Mouse (Mus musculus): ENCODE results near the gene Gnl2. TPM values are rescaled to one million over a fixed set of nuclear protein-coding genes. Genes with fewer than 3 reads are reported as not detected.

Gnl2 gene
- 10 to 100 TPM; 53.7 to 69.5 (median 63.4) TPM for total RNA-seq (2022)

GRCm38 (mm10) chr4:125015806-125016635 lies at the start of gene Gnl2:
Gene Gnl2 (plus strand): TSS chr4:125016585.
- no peak for DNase-seq (ENCODE audit: low spot score in 2 of 2)

GRCm38 (mm10) chr4:124968711-124969110 lies 47.7 kb upstream of the Gnl2 start:
- DNase-seq (ENCODE audit: low spot score in 2 of 2) = no peak

- no peak for DNase-seq (ENCODE audit: low spot score in 2 of 2)
Observed at GRCm38 (mm10) chr4:124969219-124969848, 47.1 kb upstream of the Gnl2 start.

- no peak for DNase-seq (ENCODE audit: low spot score in 2 of 2)
Observed at GRCm38 (mm10) chr4:124970194-124970593, 46.2 kb upstream of the Gnl2 start.

- no peak for DNase-seq (ENCODE audit: low spot score in 2 of 2)
Observed at GRCm38 (mm10) chr4:124970677-124971076, 45.7 kb upstream of the Gnl2 start.

GRCm38 (mm10) chr4:124971094-124971493 lies 45.3 kb upstream of the Gnl2 start:
- no peak for DNase-seq (ENCODE audit: low spot score in 2 of 2)

- no peak for DNase-seq (ENCODE audit: low spot score in 2 of 2)
Observed at GRCm38 (mm10) chr4:124972316-124972715, 44.1 kb upstream of the Gnl2 start.

GRCm38 (mm10) chr4:124973296-124973695 lies 43.1 kb upstream of the Gnl2 start:
- DNase-seq (ENCODE audit: low spot score in 2 of 2) = no peak

GRCm38 (mm10) chr4:124978201-124978600 lies 38.2 kb upstream of the Gnl2 start:
- no peak for DNase-seq (ENCODE audit: low spot score in 2 of 2)

- DNase-seq (ENCODE audit: low spot score in 2 of 2) = no peak
Observed at GRCm38 (mm10) chr4:124983893-124984526, 32.4 kb upstream of the Gnl2 start.

GRCm38 (mm10) chr4:124984871-124985670 lies 31.3 kb upstream of the Gnl2 start:
- DNase-seq (ENCODE audit: low spot score in 2 of 2) = no peak

- no peak for DNase-seq (ENCODE audit: low spot score in 2 of 2)
Observed at GRCm38 (mm10) chr4:124985671-124986602, 30.4 kb upstream of the Gnl2 start, which contains the start of gene Rspo1. Gene Rspo1 (plus strand): TSS chr4:124986430.

GRCm38 (mm10) chr4:124986739-124987710 lies 29.4 kb upstream of the Gnl2 start:
- no peak for DNase-seq (ENCODE audit: low spot score in 2 of 2)

GRCm38 (mm10) chr4:124987711-124988097 lies 28.7 kb upstream of the Gnl2 start:
- no peak for DNase-seq (ENCODE audit: low spot score in 2 of 2)

GRCm38 (mm10) chr4:124988382-124988781 lies 28.0 kb upstream of the Gnl2 start:
- DNase-seq (ENCODE audit: low spot score in 2 of 2) = no peak

- no peak for DNase-seq (ENCODE audit: low spot score in 2 of 2)
Observed at GRCm38 (mm10) chr4:124989787-124990253, 26.6 kb upstream of the Gnl2 start.

- DNase-seq (ENCODE audit: low spot score in 2 of 2) = no peak
Observed at GRCm38 (mm10) chr4:124990325-124990724, 26.1 kb upstream of the Gnl2 start.

- no peak for DNase-seq (ENCODE audit: low spot score in 2 of 2)
Observed at GRCm38 (mm10) chr4:124997479-124998147, 18.8 kb upstream of the Gnl2 start.

Data from layer of hippocampus, adult 8-10 months (tissue).